Comparison of ENCODE assay signal across 14 mouse cellular contexts in the genomic region with DNA sequence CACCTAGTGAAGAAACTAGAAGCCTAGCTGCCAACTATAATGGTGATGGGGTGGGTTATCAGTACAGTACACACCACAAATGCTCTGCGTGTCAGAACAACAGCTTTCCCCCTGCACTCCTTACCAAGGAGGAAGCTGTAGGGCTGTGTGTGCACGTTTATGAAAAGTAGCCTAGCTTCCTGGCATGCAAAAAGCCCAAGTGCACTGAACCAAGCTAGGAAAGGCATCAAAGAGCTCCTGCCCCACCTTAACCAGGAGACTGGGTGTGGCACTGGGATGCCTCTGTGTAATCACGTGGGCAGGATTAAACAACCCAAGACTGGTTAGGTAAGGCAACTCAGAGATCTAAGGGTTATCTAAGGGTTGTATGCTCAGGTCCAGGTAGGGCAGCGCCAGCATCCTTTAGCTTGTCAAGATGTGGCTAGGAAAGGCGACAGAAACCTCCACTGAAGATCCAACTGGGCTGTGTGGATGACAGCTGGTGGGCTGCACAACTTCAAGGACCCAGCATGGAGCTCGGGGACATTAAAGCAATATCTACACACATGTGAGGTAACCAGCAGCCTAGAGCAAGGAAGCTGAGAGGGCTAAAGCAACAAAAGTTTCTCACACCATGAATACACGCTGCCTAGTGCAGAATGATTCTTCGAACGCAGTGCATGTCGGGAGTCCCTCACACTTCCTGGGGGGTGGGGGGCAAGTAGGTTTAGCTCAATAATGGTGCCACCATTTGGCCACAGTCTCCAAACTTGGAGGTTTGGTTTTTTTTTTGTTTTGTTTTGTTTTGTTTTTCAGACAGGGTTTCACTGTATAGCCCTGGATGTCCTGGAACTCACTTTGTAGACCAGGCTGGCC. TPM values are rescaled to one million over a fixed set of nuclear protein-coding genes. Genes with fewer than 3 reads are reported as not detected.
A peak's percentile ranks its signal among the peaks of the same experiment; 100 is the strongest.
DNase-seq lines count a peak whose midpoint lies in the region; ATAC-seq lines count a peak whose summit lies in the region.
"Had no signal": no experiment of that assay in that cellular context is flagged by ENCODE, and none has a peak within 500 bp of the region (broad histone marks: within the 10 kb centered on the region; RNA-seq: fewer than 3 reads in every experiment).

No protein-coding gene starts in this region.

- H3K9me3 ChIP-seq in embryonic facial prominence, embryonic 14.5 days (ENCODE audit: control insufficient read depth, low read length): no peaks in the 10 kb centered on the region
- H3K9me3 ChIP-seq in embryonic facial prominence, embryonic 10.5 days: no peaks in the 10 kb centered on the region
- H3K9me3 ChIP-seq: forebrain, embryonic 10.5 days; hindbrain, embryonic 12.5 days; neural tube, embryonic 12.5 days had no signal

- no peak overlapping the region for H3K27ac ChIP-seq in embryonic facial prominence, embryonic 14.5 days (replicated peaks; ENCODE audit: low read depth, low read length)
- H3K27ac ChIP-seq in embryonic facial prominence, embryonic 10.5 days (replicated peaks): no peak overlapping the region
- H3K27ac ChIP-seq: forebrain, embryonic 10.5 days; neural tube, embryonic 12.5 days had no signal

- no peak overlapping the region for H3K9ac ChIP-seq in embryonic facial prominence, embryonic 14.5 days (ENCODE audit: low read depth, low read length)
- H3K9ac ChIP-seq: hindbrain, embryonic 12.5 days; neural tube, embryonic 12.5 days had no signal

- 80% methylated on average over 10 of the region's 10 CpGs for WGBS in embryonic facial prominence, embryonic 14.5 days
- 85% methylated on average over 10 of the region's 10 CpGs for WGBS in embryonic facial prominence, embryonic 10.5 days

- no peaks in the 10 kb centered on the region for H3K27me3 ChIP-seq in embryonic facial prominence, embryonic 14.5 days (replicated peaks; ENCODE audit: control insufficient read depth, insufficient read depth, low read length)
- H3K27me3 ChIP-seq in embryonic facial prominence, embryonic 10.5 days (replicated peaks; ENCODE audit: low read depth, poor library complexity, severe bottlenecking): no peaks in the 10 kb centered on the region
- H3K27me3 ChIP-seq: hindbrain, embryonic 12.5 days; neural tube, embryonic 12.5 days had no signal

- H3K36me3 ChIP-seq in embryonic facial prominence, embryonic 14.5 days (ENCODE audit: control insufficient read depth, insufficient read depth, low read length): no peaks in the 10 kb centered on the region
- no peaks in the 10 kb centered on the region for H3K36me3 ChIP-seq in embryonic facial prominence, embryonic 10.5 days (replicated peaks)
- H3K36me3 ChIP-seq: forebrain, embryonic 10.5 days; hindbrain, embryonic 12.5 days; neural tube, embryonic 12.5 days had no signal

- no peaks in the 10 kb centered on the region for H3K4me1 ChIP-seq in embryonic facial prominence, embryonic 14.5 days (ENCODE audit: control insufficient read depth, insufficient read depth, low read length)
- peaks cover 5% of the 10 kb centered on the region; the same call in 1 of the 2 replicates for H3K4me1 ChIP-seq in embryonic facial prominence, embryonic 10.5 days
- H3K4me1 ChIP-seq: hindbrain, embryonic 12.5 days; neural tube, embryonic 12.5 days had no signal

- no peak overlapping the region for H3K4me2 ChIP-seq in embryonic facial prominence, embryonic 14.5 days (ENCODE audit: low read depth, low read length)
- H3K4me2 ChIP-seq: hindbrain, embryonic 12.5 days; neural tube, embryonic 12.5 days had no signal

- no peak for ATAC-seq in embryonic facial prominence, embryonic 14.5 days (ENCODE audit: low read depth)
- peak; percentile 40; the same call in 1 of the 2 replicates for ATAC-seq in granulocyte monocyte progenitor cell, adult 5-6 weeks (replicated peaks; ENCODE audit: poor library complexity, severe bottlenecking)
- peak; percentile 53 for ATAC-seq in megakaryocyte, adult 5-6 weeks (ENCODE audit: poor library complexity, severe bottlenecking)

- no peak overlapping the region for H3K4me3 ChIP-seq in embryonic facial prominence, embryonic 14.5 days (ENCODE audit: low read depth, low read length)
- no peak overlapping the region for H3K4me3 ChIP-seq in embryonic facial prominence, embryonic 10.5 days
- H3K4me3 ChIP-seq: forebrain, embryonic 10.5 days; hindbrain, embryonic 12.5 days; neural tube, embryonic 12.5 days had no signal

- peak; percentile 29 for DNase-seq in embryonic facial prominence, embryonic 14.5 days (ENCODE audit: low spot score)
- no peak for DNase-seq in embryonic facial prominence, embryonic 10.5 days (ENCODE audit: low spot score)
- peak; percentile 53 for DNase-seq in CD4-positive, CD25-positive, alpha-beta regulatory T cell, adult 2 months (ENCODE audit: low read depth, low spot score)
- DNase-seq in urinary bladder, postnatal 36 days (ENCODE audit: low spot score in 2 of 2): no peak
- DNase-seq in left cerebral cortex, postnatal 36 days (ENCODE audit: low spot score in 2 of 2): no peak
- no peak for DNase-seq in adrenal gland, postnatal 25 days
- DNase-seq: gastrocnemius, postnatal 14 days; kidney, postnatal 25 days; thymus, postnatal 4 days had no signal

- intact Hi-C loops in left cerebral cortex, postnatal 36 days (cut with DNase I): no loop called here

RNA-seq across cellular contexts. Expression of a gene that starts 15.7 kb away (rescaled TPM):
- 14.2 and 15.2 TPM in 2 replicates for polyA plus RNA-seq in embryonic facial prominence, embryonic 14.5 days (2014; fragmentation: Nextera tagmentation; extraction: Ambion mirVana)
- 9.2 and 9.7 TPM in 2 replicates for polyA plus RNA-seq in embryonic facial prominence, embryonic 10.5 days (2016; fragmentation: Nextera tagmentation; extraction: Ambion mirVana)
- 33.8 and 39.3 TPM in 2 replicates for total RNA-seq in granulocyte monocyte progenitor cell, adult 5-6 weeks (2014; fragmentation: Nextera tagmentation)
- total RNA-seq in granulocyte monocyte progenitor cell, adult 5-6 weeks (2017): 23.3 and 26.2 TPM in 2 replicates
- total RNA-seq in megakaryocyte, adult 5-6 weeks (2015): 51.1 and 58.8 TPM in 2 replicates
- 34.1 and 35.9 TPM in 2 replicates for total RNA-seq in megakaryocyte, adult 5-6 weeks (2017)
- total RNA-seq in left cerebral cortex, postnatal 36 days (2021): 100 to 1,000 TPM; 158 to 197 TPM
- 11.8 and 16.8 TPM in 2 replicates for total RNA-seq in adrenal gland, postnatal 25 days (2021)

Comparison
In these comparisons a context has a peak if more than half of its experiments do, and no peak if none do; other contexts are left out.
1. DNase-seq: peak in embryonic facial prominence, embryonic 14.5 days (single experiment) and CD4-positive, CD25-positive, alpha-beta regulatory T cell, adult 2 months (single experiment); none in embryonic facial prominence, embryonic 10.5 days (single experiment), urinary bladder, postnatal 36 days (0 of 2), left cerebral cortex, postnatal 36 days (0 of 2) and adrenal gland, postnatal 25 days (single experiment).